Mouse (Mus musculus) erythroblast, embryonic 14.5 days (primary cell): ENCODE measurements at regions not wholly inside any gene's neighbourhood (a gene's known extent, or its start where the extent isn't known, plus 50 kb on each side); places are given as distances from the start of the nearest gene placed in this dataset.
"Not testable (repeated sequence)": the region's sequence is repeated elsewhere in the genome, so short reads cannot be mapped to it uniquely, and the experiment has no call there.

Source experiments
- GATA1 ChIP-seq: IDR thresholded peaks from 2 replicates; pipeline ENCODE4 v1.6.1; 2012; ENCODE audit warnings: low read length, inconsistent platforms, mixed read lengths
- TAL1 ChIP-seq: IDR thresholded peaks from 3 replicates; pipeline ENCODE4 v1.6.1; 2012; ENCODE audit warnings: low read length, inconsistent platforms, mixed read lengths

DNA sequence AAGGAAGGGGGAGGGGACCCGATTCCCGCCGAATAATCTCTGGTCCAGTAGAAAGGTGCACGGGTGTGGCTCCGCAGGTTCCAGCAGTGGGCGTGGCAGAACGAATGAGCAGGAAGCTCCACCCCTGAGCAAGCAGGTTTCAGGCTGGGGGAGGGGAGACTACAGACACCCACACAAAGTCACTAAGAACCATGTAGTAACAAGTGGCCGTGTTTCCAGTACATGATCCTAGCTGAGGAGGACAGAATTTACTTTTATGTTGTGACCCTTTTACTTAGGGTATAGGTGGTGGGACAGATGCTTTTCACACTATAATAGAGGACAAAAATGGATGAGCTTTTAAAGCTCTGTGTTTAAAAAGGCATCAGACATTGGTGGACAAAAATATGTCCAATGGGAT lies 112.2 kb upstream of the Slc1a3 start:
- TF ChIP-seq GATA1, TAL1: not testable (repeated sequence)
